16 mouse cellular contexts compared by ENCODE assay signal in genomic region chr13:57056786-57057185, GRCm38 (mm10).
A peak's percentile ranks its signal among the peaks of the same experiment; 100 is the strongest.
DNase-seq lines count a peak whose midpoint lies in the region; ATAC-seq and TF ChIP-seq lines count a peak whose summit lies in the region.
"Had no signal": no experiment of that assay in that cellular context is flagged by ENCODE, and none has a peak within 500 bp of the region (broad histone marks: within the 10 kb centered on the region; RNA-seq: fewer than 3 reads in every experiment).

No protein-coding gene starts in this region.

- 57% methylated on average over 15 of the region's 15 CpGs for WGBS in hindbrain, embryonic 13.5 days
- 79% methylated on average over 15 of the region's 15 CpGs for WGBS in hindbrain, embryonic 11.5 days
- WGBS in midbrain, postnatal 0 days, result 57% methylated on average over 15 of the region's 15 CpGs

- no peak overlapping the region for H3K4me3 ChIP-seq in hindbrain, embryonic 13.5 days
- H3K4me3 ChIP-seq in hindbrain, embryonic 11.5 days (ENCODE audit: low read depth, low read length), result no peak overlapping the region
- H3K4me3 ChIP-seq in midbrain, postnatal 0 days (ENCODE audit: low read depth, low read length), result no peak overlapping the region
- H3K4me3 ChIP-seq: heart, embryonic 13.5 days had no signal

- H3K9ac ChIP-seq in hindbrain, embryonic 13.5 days, result no peak overlapping the region
- H3K9ac ChIP-seq in hindbrain, embryonic 11.5 days (ENCODE audit: low read depth, low read length), result no peak overlapping the region
- no peak overlapping the region for H3K9ac ChIP-seq in midbrain, postnatal 0 days (replicated peaks; ENCODE audit: low read length, poor library complexity, severe bottlenecking)
- H3K9ac ChIP-seq: heart, embryonic 13.5 days had no signal

- H3K36me3 ChIP-seq in hindbrain, embryonic 13.5 days, result no peaks in the 10 kb centered on the region
- H3K36me3 ChIP-seq in hindbrain, embryonic 11.5 days (ENCODE audit: control insufficient read depth, insufficient read depth, low read length), result no peaks in the 10 kb centered on the region
- no peaks in the 10 kb centered on the region for H3K36me3 ChIP-seq in midbrain, postnatal 0 days (ENCODE audit: insufficient read depth, low read length)
- H3K36me3 ChIP-seq: heart, embryonic 13.5 days had no signal

- peaks cover 41% of the 10 kb centered on the region for H3K4me1 ChIP-seq in hindbrain, embryonic 13.5 days (replicated peaks)
- no peaks in the 10 kb centered on the region; the same call in 1 of the 2 replicates for H3K4me1 ChIP-seq in hindbrain, embryonic 11.5 days (replicated peaks; ENCODE audit: control insufficient read depth, insufficient read depth, low read length)
- H3K4me1 ChIP-seq in midbrain, postnatal 0 days (ENCODE audit: insufficient read depth, low read length), result peaks cover 7% of the 10 kb centered on the region; the same call in 1 of the 2 replicates

- H3K4me2 ChIP-seq in hindbrain, embryonic 13.5 days, result no peak overlapping the region
- no peak overlapping the region for H3K4me2 ChIP-seq in hindbrain, embryonic 11.5 days (replicated peaks; ENCODE audit: low read depth, low read length)
- H3K4me2 ChIP-seq in midbrain, postnatal 0 days (ENCODE audit: low read depth, low read length, poor library complexity, severe bottlenecking), result no peak overlapping the region
- H3K4me2 ChIP-seq: heart, embryonic 13.5 days had no signal

- peak; percentile 45; the same call in 1 of the 2 replicates for ATAC-seq in hindbrain, embryonic 13.5 days (ENCODE audit: low FRiP score)
- ATAC-seq in hindbrain, embryonic 11.5 days (ENCODE audit: low FRiP score), result no peak
- 0 out of 2 replicates have a peak, but pooled peaks have one; percentile 33 for ATAC-seq in midbrain, postnatal 0 days (ENCODE audit: low FRiP score)

- H3K27ac ChIP-seq in hindbrain, embryonic 13.5 days, result peak overlapping the region; percentile 66
- H3K27ac ChIP-seq in hindbrain, embryonic 11.5 days (ENCODE audit: low read depth, low read length), result no peak overlapping the region; the same call in 1 of the 2 replicates
- H3K27ac ChIP-seq in midbrain, postnatal 0 days (ENCODE audit: low read depth, low read length), result no peak overlapping the region
- H3K27ac ChIP-seq: heart, embryonic 13.5 days had no signal

- no peaks in the 10 kb centered on the region for H3K27me3 ChIP-seq in hindbrain, embryonic 13.5 days
- no peaks in the 10 kb centered on the region for H3K27me3 ChIP-seq in hindbrain, embryonic 11.5 days (ENCODE audit: control insufficient read depth, insufficient read depth, low read length)
- H3K27me3 ChIP-seq in midbrain, postnatal 0 days (ENCODE audit: insufficient read depth, low read length), result no peaks in the 10 kb centered on the region
- H3K27me3 ChIP-seq: heart, embryonic 13.5 days had no signal

- no peaks in the 10 kb centered on the region for H3K9me3 ChIP-seq in hindbrain, embryonic 13.5 days
- no peaks in the 10 kb centered on the region for H3K9me3 ChIP-seq in hindbrain, embryonic 11.5 days (ENCODE audit: control insufficient read depth, low read length)
- no peaks in the 10 kb centered on the region for H3K9me3 ChIP-seq in midbrain, postnatal 0 days (ENCODE audit: low read length)
- H3K9me3 ChIP-seq: heart, embryonic 13.5 days had no signal

- no peak for TF ChIP-seq CTCF in midbrain, postnatal 0 days (IDR thresholded peaks at IDR 0.05)

- intact Hi-C loops in heart, postnatal 10 days (cut with DNase I), result no loop called here

- no peak for DNase-seq in hindbrain, embryonic 11.5 days (ENCODE audit: low spot score)
- peak; percentile 10 to 11 for DNase-seq in right cerebral cortex, adult 2 months (ENCODE audit: low spot score in 2 of 2)
- DNase-seq in right cerebral cortex, postnatal 25 days, result no peak
- peak; percentile 54 for DNase-seq in midbrain, postnatal 0 days (ENCODE audit: low spot score)
- peak; percentile 26 for DNase-seq in telencephalon, adult 2 months (ENCODE audit: low read depth, low spot score)
- DNase-seq in c-Kit-positive CD71-positive TER-119-positive erythroid progenitor cells, embryonic 14.5 days (ENCODE audit: low spot score), result no peak
- no peak for DNase-seq in heart, postnatal 10 days
- DNase-seq: B cell, adult 2 months; cerebellum, adult 9-11 months; embryo, embryonic 11 days; kidney, adult 2 months; layer of hippocampus, postnatal 36 days; lung, adult 18-20 months; lung, postnatal 4 days had no signal

Comparison
In these comparisons a context has a peak if more than half of its experiments do, and no peak if none do; other contexts are left out.
1. DNase-seq: peak in right cerebral cortex, adult 2 months (2 of 2), midbrain, postnatal 0 days (single experiment) and telencephalon, adult 2 months (single experiment); none in hindbrain, embryonic 11.5 days (single experiment), right cerebral cortex, postnatal 25 days (single experiment), c-Kit-positive CD71-positive TER-119-positive erythroid progenitor cells, embryonic 14.5 days (single experiment) and heart, postnatal 10 days (0 of 2).